Mouse (Mus musculus) hindbrain, embryonic 13.5 days (tissue): ENCODE results near the gene Max. TPM values are rescaled to one million over a fixed set of nuclear protein-coding genes. Genes with fewer than 3 reads are reported as not detected.

Source experiments
- ATAC-seq: fragments of 200-750 bp; cut with Nextera tagmentation; 2 replicates; pipeline ENCODE4 v1.8.0; 2017; ENCODE audit warnings: moderate TSS enrichment; ENCODE audit not compliant: low FRiP score
- H3K27ac ChIP-seq: fragments of 300-500 bp; sonication (generic); 2 replicates; pipeline ENCODE4 v1.5.1; 2015; ENCODE audit warnings: inconsistent platforms, mild to moderate bottlenecking, moderate library complexity
- H3K27me3 ChIP-seq: fragments of 300-500 bp; sonication (generic); 2 replicates; pipeline ENCODE4 v1.6.1; 2015; ENCODE audit warnings: mild to moderate bottlenecking, inconsistent platforms
- H3K36me3 ChIP-seq: fragments of 300-500 bp; sonication (generic); 2 replicates; pipeline ENCODE4 v1.6.1; 2015; ENCODE audit warnings: mild to moderate bottlenecking, inconsistent platforms
- H3K4me1 ChIP-seq: fragments of 300-500 bp; sonication (generic); replicated peaks from 2 replicates; pipeline ENCODE4 v1.6.1; 2015; ENCODE audit warnings: inconsistent platforms
- H3K4me2 ChIP-seq: fragments of 300-500 bp; sonication (generic); 2 replicates; pipeline ENCODE4 v1.6.1; 2015; ENCODE audit warnings: inconsistent platforms, mild to moderate bottlenecking, moderate library complexity
- H3K4me3 ChIP-seq: fragments of 300-500 bp; sonication (generic); 2 replicates; pipeline ENCODE4 v1.5.1; 2015; ENCODE audit warnings: mild to moderate bottlenecking, inconsistent platforms
- H3K9ac ChIP-seq: fragments of 300-500 bp; sonication (generic); 2 replicates; pipeline ENCODE4 v1.6.1; 2015; ENCODE audit warnings: mild to moderate bottlenecking, inconsistent platforms
- H3K9me3 ChIP-seq: fragments of 300-500 bp; sonication (generic); 2 replicates; pipeline ENCODE4 v1.6.1; 2016; ENCODE audit warnings: inconsistent platforms
- WGBS: fragments of 180-500 bp; shearing (Covaris S2); methylation state at CpG from one replicate; pipeline ENCODE4 v1.1.7; 2015; 5-methylcytosine and 5-hydroxymethylcytosine counted together
- polyA plus RNA-seq: library from polyadenylated mRNA; unstranded; fragments of >200 nt; fragmentation: Nextera tagmentation; extraction: Ambion mirVana; gene quantifications from 2 replicates; pipeline ENCODE4 v1.2.1, GENCODE M21; 2015

Gene Max
- polyA plus RNA-seq, 1 experiment from 2014 or later = 16.8 TPM

GRCm38 (mm10) chr12:76950330-76950729 lies 11.7 kb downstream of the Max start:
- H3K4me1 ChIP-seq = peaks cover 3% of the 10 kb centered on the region; the same call in 1 of the 2 replicates
- H3K4me3 ChIP-seq = no peak overlapping the region
- 94% methylated on average over 5 of the region's 5 CpGs for WGBS
- no peak overlapping the region for H3K27ac ChIP-seq
- no peaks in the 10 kb centered on the region for H3K27me3 ChIP-seq
- no peak overlapping the region for H3K4me2 ChIP-seq
- ATAC-seq = no peak
- peaks cover 89% of the 10 kb centered on the region for H3K36me3 ChIP-seq
- H3K9me3 ChIP-seq = no peaks in the 10 kb centered on the region
- H3K9ac ChIP-seq = no peak overlapping the region

- Histone ChIP-seq H3K4me1 (0 out of 2 replicates have a peak, but pooled peaks cover 2% of the 10 kb centered on the region), H3K4me2 (no peak overlapping the region), H3K27me3 (no peaks in the 10 kb centered on the region), H3K36me3 (peaks cover 98% of the 10 kb centered on the region), H3K27ac (no peak overlapping the region), H3K9me3 (no peaks in the 10 kb centered on the region), H3K4me3 (no peak overlapping the region), H3K9ac (no peak overlapping the region)
- WGBS = 92% methylated on average over 3 of the region's 3 CpGs
- ATAC-seq = no peak
Observed at GRCm38 (mm10) chr12:76948781-76949180, 13.2 kb downstream of the Max start.

GRCm38 (mm10) chr12:76948185-76948584 lies 13.8 kb downstream of the Max start:
- no peak for ATAC-seq
- H3K27me3 ChIP-seq = no peaks in the 10 kb centered on the region
- H3K36me3 ChIP-seq = peaks cover 98% of the 10 kb centered on the region
- H3K27ac ChIP-seq = no peak overlapping the region
- WGBS = 92% methylated on average over 2 of the region's 2 CpGs
- no peaks in the 10 kb centered on the region for H3K9me3 ChIP-seq
- no peak overlapping the region for H3K4me2 ChIP-seq
- no peak overlapping the region for H3K9ac ChIP-seq
- no peak overlapping the region for H3K4me3 ChIP-seq
- no peaks in the 10 kb centered on the region for H3K4me1 ChIP-seq

GRCm38 (mm10) chr12:76947487-76947886 lies 14.5 kb downstream of the Max start:
- no peak overlapping the region for H3K4me2 ChIP-seq
- H3K27me3 ChIP-seq = no peaks in the 10 kb centered on the region
- H3K4me3 ChIP-seq = no peak overlapping the region
- 97% methylated on average over 3 of the region's 3 CpGs for whole genome bisulfite sequencing
- no peak overlapping the region for H3K9ac ChIP-seq
- peaks cover 96% of the 10 kb centered on the region for H3K36me3 ChIP-seq
- H3K4me1 ChIP-seq = no peaks in the 10 kb centered on the region
- ATAC-seq = no peak
- no peak overlapping the region for H3K27ac ChIP-seq
- no peaks in the 10 kb centered on the region for H3K9me3 ChIP-seq

GRCm38 (mm10) chr12:76943466-76943865 lies 18.5 kb downstream of the Max start:
- H3K27ac ChIP-seq = no peak overlapping the region
- 94% methylated on average over 6 of the region's 6 CpGs for WGBS
- ATAC-seq = no peak
- no peaks in the 10 kb centered on the region for H3K9me3 ChIP-seq
- H3K4me1 ChIP-seq = no peaks in the 10 kb centered on the region
- H3K9ac ChIP-seq = no peak overlapping the region
- H3K36me3 ChIP-seq = peaks cover 95% of the 10 kb centered on the region
- no peaks in the 10 kb centered on the region for H3K27me3 ChIP-seq
- no peak overlapping the region for H3K4me3 ChIP-seq
- no peak overlapping the region for H3K4me2 ChIP-seq

GRCm38 (mm10) chr12:76943046-76943445 lies 19.0 kb downstream of the Max start:
- no peak for ATAC-seq
- no peak overlapping the region for H3K4me3 ChIP-seq
- H3K4me1 ChIP-seq = no peaks in the 10 kb centered on the region
- H3K27ac ChIP-seq = no peak overlapping the region
- H3K9ac ChIP-seq = no peak overlapping the region
- WGBS = 87% methylated on average over 3 of the region's 3 CpGs
- H3K9me3 ChIP-seq = no peaks in the 10 kb centered on the region
- no peak overlapping the region for H3K4me2 ChIP-seq
- H3K36me3 ChIP-seq = peaks cover 95% of the 10 kb centered on the region
- no peaks in the 10 kb centered on the region for H3K27me3 ChIP-seq

GRCm38 (mm10) chr12:76942476-76942875 lies 19.5 kb downstream of the Max start:
- Histone ChIP-seq H3K9ac (no peak overlapping the region), H3K9me3 (no peaks in the 10 kb centered on the region), H3K27ac (no peak overlapping the region), H3K4me1 (no peaks in the 10 kb centered on the region), H3K36me3 (peaks cover 93% of the 10 kb centered on the region), H3K27me3 (no peaks in the 10 kb centered on the region), H3K4me3 (no peak overlapping the region), H3K4me2 (no peak overlapping the region)
- ATAC-seq = no peak
- 81% methylated on average over 2 of the region's 2 CpGs for WGBS

GRCm38 (mm10) chr12:76941524-76941923 lies 20.5 kb downstream of the Max start:
- ATAC-seq = no peak
- 73% methylated on average over 2 of the region's 2 CpGs for WGBS
- no peaks in the 10 kb centered on the region for H3K9me3 ChIP-seq
- H3K4me3 ChIP-seq = no peak overlapping the region
- H3K36me3 ChIP-seq = peaks cover 95% of the 10 kb centered on the region
- H3K4me2 ChIP-seq = no peak overlapping the region
- H3K9ac ChIP-seq = no peak overlapping the region
- H3K27ac ChIP-seq = no peak overlapping the region
- no peaks in the 10 kb centered on the region for H3K4me1 ChIP-seq
- H3K27me3 ChIP-seq = no peaks in the 10 kb centered on the region

DNA sequence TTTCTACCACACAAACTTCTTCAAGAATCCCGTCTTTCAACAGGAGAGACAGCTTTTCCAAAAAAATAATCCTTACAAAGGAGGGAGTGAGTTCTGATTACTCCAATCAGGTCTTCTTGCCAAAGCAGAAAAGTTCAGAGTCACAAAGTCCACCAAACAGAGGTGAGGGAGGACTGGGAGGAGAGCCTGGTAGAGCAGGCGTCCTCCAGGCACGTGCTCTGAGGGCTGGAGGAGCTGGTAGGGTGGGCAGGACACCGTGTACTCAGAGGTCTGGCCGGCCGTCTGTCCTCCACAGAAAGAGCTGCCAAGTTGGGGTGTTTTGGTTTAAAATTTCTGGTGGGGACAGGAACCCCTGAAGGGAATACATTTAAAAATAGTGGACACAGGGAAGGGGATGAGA lies 24.0 kb downstream of the Max start:
- 95% methylated on average over 6 of the region's 6 CpGs for WGBS
- peaks cover 89% of the 10 kb centered on the region for H3K36me3 ChIP-seq
- no peak overlapping the region for H3K4me3 ChIP-seq
- no peak overlapping the region for H3K4me2 ChIP-seq
- H3K27ac ChIP-seq = no peak overlapping the region
- H3K9ac ChIP-seq = no peak overlapping the region
- no peaks in the 10 kb centered on the region for H3K27me3 ChIP-seq
- H3K9me3 ChIP-seq = no peaks in the 10 kb centered on the region
- H3K4me1 ChIP-seq = no peaks in the 10 kb centered on the region
- no peak for ATAC-seq

- H3K27ac ChIP-seq = no peak overlapping the region
- ATAC-seq = no peak
- no peaks in the 10 kb centered on the region for H3K4me1 ChIP-seq
- 93% methylated on average over 10 of the region's 10 CpGs for WGBS
- H3K36me3 ChIP-seq = peaks cover 84% of the 10 kb centered on the region
- H3K4me3 ChIP-seq = no peak overlapping the region
- H3K9ac ChIP-seq = no peak overlapping the region
- H3K9me3 ChIP-seq = no peaks in the 10 kb centered on the region
- no peaks in the 10 kb centered on the region for H3K27me3 ChIP-seq
- no peak overlapping the region for H3K4me2 ChIP-seq
Observed at GRCm38 (mm10) chr12:76936211-76936610, 25.8 kb downstream of the Max start.

- H3K27ac ChIP-seq = no peak overlapping the region
- H3K9ac ChIP-seq = no peak overlapping the region
- peaks cover 70% of the 10 kb centered on the region for H3K36me3 ChIP-seq
- H3K4me2 ChIP-seq = no peak overlapping the region
- H3K27me3 ChIP-seq = no peaks in the 10 kb centered on the region
- H3K4me1 ChIP-seq = no peaks in the 10 kb centered on the region
- no peaks in the 10 kb centered on the region for H3K9me3 ChIP-seq
- ATAC-seq = no peak
- 86% methylated on average over 3 of the region's 3 CpGs for WGBS
- H3K4me3 ChIP-seq = no peak overlapping the region
Observed at GRCm38 (mm10) chr12:76934438-76934837, 27.6 kb downstream of the Max start.

DNA sequence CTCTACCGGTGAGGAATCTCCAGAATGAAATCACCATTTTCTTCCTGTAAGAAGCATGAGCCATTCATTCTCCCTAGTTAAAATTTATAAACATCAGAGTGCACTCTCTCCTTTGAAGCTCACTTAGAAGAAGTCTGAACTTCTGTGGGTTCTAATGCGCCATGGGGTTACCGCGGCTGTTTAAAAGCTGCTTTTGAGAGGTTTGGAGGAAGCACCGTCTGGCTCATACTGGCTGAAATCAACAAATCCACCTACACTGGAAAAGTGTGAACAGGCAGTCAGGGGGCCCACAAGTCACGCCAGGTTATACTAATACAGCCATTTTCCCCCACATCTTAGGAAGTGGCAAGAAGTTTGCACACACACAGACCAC lies 29.3 kb downstream of the Max start:
- ATAC-seq = no peak
- no peaks in the 10 kb centered on the region for H3K4me1 ChIP-seq
- H3K9ac ChIP-seq = no peak overlapping the region
- no peak overlapping the region for H3K4me2 ChIP-seq
- 91% methylated on average over 6 of the region's 6 CpGs for whole genome bisulfite sequencing
- H3K27ac ChIP-seq = no peak overlapping the region
- no peaks in the 10 kb centered on the region for H3K9me3 ChIP-seq
- H3K36me3 ChIP-seq = peaks cover 57% of the 10 kb centered on the region
- no peak overlapping the region for H3K4me3 ChIP-seq
- H3K27me3 ChIP-seq = no peaks in the 10 kb centered on the region

GRCm38 (mm10) chr12:76931739-76932687 lies 30.0 kb downstream of the Max start:
- H3K27ac ChIP-seq = no peak overlapping the region
- no peaks in the 10 kb centered on the region for H3K9me3 ChIP-seq
- 0 out of 2 replicates have a peak, but pooled peaks cover 4% of the 10 kb centered on the region for H3K4me1 ChIP-seq
- no peak overlapping the region for H3K4me2 ChIP-seq
- ATAC-seq = no peak
- H3K27me3 ChIP-seq = no peaks in the 10 kb centered on the region
- H3K9ac ChIP-seq = no peak overlapping the region
- 81% methylated on average over 14 of the region's 14 CpGs for WGBS
- H3K4me3 ChIP-seq = no peak overlapping the region
- peaks cover 53% of the 10 kb centered on the region for H3K36me3 ChIP-seq
